Mouse (Mus musculus): ENCODE measurements around the gene Prmt8. TPM values are rescaled to one million over a fixed set of nuclear protein-coding genes. Genes with fewer than 3 reads are reported as not detected.
A peak's percentile ranks its signal among the peaks of the same experiment; 100 is the strongest.

Gene Prmt8
- polyA plus RNA-seq, 1 experiment from 2014 or later = 0.09 TPM

GRCm38 (mm10) chr6:127767706-127768493, 1.4 kb downstream of the Prmt8 start:
- peak overlapping the region; percentile 16; the same call in 1 of the 2 replicates for H3K9ac ChIP-seq (ENCODE audit: low read length)
- H3K36me3 ChIP-seq (ENCODE audit: control insufficient read depth, insufficient read depth, low read length) = no peaks in the 10 kb centered on the region
- H3K4me3 ChIP-seq (ENCODE audit: control insufficient read depth in 1 of 2, insufficient read depth in 1 of 2, low read depth in 1 of 2, low read length in 2 of 2) = peak overlapping the region; percentile 48 to 52
- H3K4me2 ChIP-seq (ENCODE audit: low read length) = peak overlapping the region; percentile 94
- no peaks in the 10 kb centered on the region for H3K9me3 ChIP-seq (ENCODE audit: control insufficient read depth, low read length)
- WGBS = under 1% methylated on average over 48 of the region's 49 CpGs
- H3K27me3 ChIP-seq (ENCODE audit: control insufficient read depth, insufficient read depth, low read length) = peaks cover 74% of the 10 kb centered on the region
- peaks cover 22 to 32% of the 10 kb centered on the region in 2 experiments for H3K4me1 ChIP-seq (ENCODE audit: control insufficient read depth in 2 of 2, insufficient read depth in 2 of 2, low read length in 2 of 2)
- H3K27ac ChIP-seq (replicated peaks in 1 of 2; ENCODE audit: control insufficient read depth in 1 of 2, insufficient read depth in 1 of 2, low read depth in 2 of 2, low read length in 2 of 2) = 0 out of 4 replicates have a peak overlapping the region, but pooled peaks of 1 of the 2 experiments have one; percentile 19
- peak; percentile 56 for ATAC-seq (ENCODE audit: insufficient number of reproducible peaks, insufficient read depth, low FRiP score, low read depth)

GRCm38 (mm10) chr6:127767201-127767705, 2.0 kb downstream of the Prmt8 start:
- Histone ChIP-seq H3K4me1 (ENCODE audit: control insufficient read depth in 2 of 2, insufficient read depth in 2 of 2, low read length in 2 of 2) (peaks cover 22 to 32% of the 10 kb centered on the region in 2 experiments), H3K9me3 (ENCODE audit: control insufficient read depth, low read length) (no peaks in the 10 kb centered on the region), H3K9ac (ENCODE audit: low read length) (peak overlapping the region; percentile 34; the same call in 1 of the 2 replicates), H3K36me3 (ENCODE audit: control insufficient read depth, insufficient read depth, low read length) (no peaks in the 10 kb centered on the region), H3K27ac (replicated peaks in 1 of 2; ENCODE audit: control insufficient read depth in 1 of 2, insufficient read depth in 1 of 2, low read depth in 2 of 2, low read length in 2 of 2) (peak overlapping the region; percentile 69 to 77), H3K4me2 (ENCODE audit: low read length) (peak overlapping the region; percentile 94), H3K4me3 (ENCODE audit: control insufficient read depth in 1 of 2, insufficient read depth in 1 of 2, low read depth in 1 of 2, low read length in 2 of 2) (peak overlapping the region; percentile 48 to 52), H3K27me3 (ENCODE audit: control insufficient read depth, insufficient read depth, low read length) (peaks cover 69% of the 10 kb centered on the region)
- no peak for ATAC-seq (ENCODE audit: insufficient number of reproducible peaks, insufficient read depth, low FRiP score, low read depth)
- WGBS = under 1% methylated on average over 18 of the region's 18 CpGs

GRCm38 (mm10) chr6:127766641-127767200, 2.6 kb downstream of the Prmt8 start:
- H3K27me3 ChIP-seq (ENCODE audit: control insufficient read depth, insufficient read depth, low read length) = peaks cover 65% of the 10 kb centered on the region
- H3K4me3 ChIP-seq (ENCODE audit: control insufficient read depth in 1 of 2, insufficient read depth in 1 of 2, low read depth in 1 of 2, low read length in 2 of 2) = peak overlapping the region; percentile 48 to 52
- under 1% methylated on average over 28 of the region's 28 CpGs for WGBS
- H3K4me1 ChIP-seq (ENCODE audit: control insufficient read depth in 2 of 2, insufficient read depth in 2 of 2, low read length in 2 of 2) = peaks cover 22 to 32% of the 10 kb centered on the region in 2 experiments
- peak; percentile 62; the same call in 1 of the 2 replicates for ATAC-seq (ENCODE audit: insufficient number of reproducible peaks, insufficient read depth, low FRiP score, low read depth)
- peak overlapping the region; percentile 94 for H3K4me2 ChIP-seq (ENCODE audit: low read length)
- H3K36me3 ChIP-seq (ENCODE audit: control insufficient read depth, insufficient read depth, low read length) = no peaks in the 10 kb centered on the region
- H3K9me3 ChIP-seq (ENCODE audit: control insufficient read depth, low read length) = no peaks in the 10 kb centered on the region
- peak overlapping the region; percentile 69 to 77 for H3K27ac ChIP-seq (replicated peaks in 1 of 2; ENCODE audit: control insufficient read depth in 1 of 2, insufficient read depth in 1 of 2, low read depth in 2 of 2, low read length in 2 of 2)
- peak overlapping the region; percentile 34; the same call in 1 of the 2 replicates for H3K9ac ChIP-seq (ENCODE audit: low read length)

- WGBS = 8% methylated on average over 9 of the region's 11 CpGs
- 0 out of 2 replicates have a peak, but pooled peaks have one; percentile 19 for ATAC-seq (ENCODE audit: insufficient number of reproducible peaks, insufficient read depth, low FRiP score, low read depth)
- H3K27ac ChIP-seq (replicated peaks in 1 of 2; ENCODE audit: control insufficient read depth in 1 of 2, insufficient read depth in 1 of 2, low read depth in 2 of 2, low read length in 2 of 2) = peak overlapping the region; percentile 59 to 77
- peak overlapping the region; percentile 94 for H3K4me2 ChIP-seq (ENCODE audit: low read length)
- H3K4me3 ChIP-seq (ENCODE audit: control insufficient read depth in 1 of 2, insufficient read depth in 1 of 2, low read depth in 1 of 2, low read length in 2 of 2) = peak overlapping the region in 1 of 2 experiments; percentile 52; a peak in 2 of 4 replicates
- peaks cover 59% of the 10 kb centered on the region for H3K27me3 ChIP-seq (ENCODE audit: control insufficient read depth, insufficient read depth, low read length)
- H3K4me1 ChIP-seq (ENCODE audit: control insufficient read depth in 2 of 2, insufficient read depth in 2 of 2, low read length in 2 of 2) = peaks cover 22 to 32% of the 10 kb centered on the region in 2 experiments
- no peaks in the 10 kb centered on the region for H3K9me3 ChIP-seq (ENCODE audit: control insufficient read depth, low read length)
- H3K9ac ChIP-seq (ENCODE audit: low read length) = no peak overlapping the region
- H3K36me3 ChIP-seq (ENCODE audit: control insufficient read depth, insufficient read depth, low read length) = no peaks in the 10 kb centered on the region
Measured at GRCm38 (mm10) chr6:127766041-127766604, 3.1 kb downstream of the Prmt8 start.

GRCm38 (mm10) chr6:127765573-127765972, 3.7 kb downstream of the Prmt8 start:
- no peak overlapping the region for H3K27ac ChIP-seq (replicated peaks in 1 of 2; ENCODE audit: control insufficient read depth in 1 of 2, insufficient read depth in 1 of 2, low read depth in 2 of 2, low read length in 2 of 2)
- H3K36me3 ChIP-seq (ENCODE audit: control insufficient read depth, insufficient read depth, low read length) = no peaks in the 10 kb centered on the region
- ATAC-seq (ENCODE audit: insufficient number of reproducible peaks, insufficient read depth, low FRiP score, low read depth) = no peak
- no peak overlapping the region for H3K9ac ChIP-seq (ENCODE audit: low read length)
- peaks cover 53% of the 10 kb centered on the region for H3K27me3 ChIP-seq (ENCODE audit: control insufficient read depth, insufficient read depth, low read length)
- no peak overlapping the region for H3K4me2 ChIP-seq (ENCODE audit: low read length)
- 0 out of 4 replicates have a peak overlapping the region, but pooled peaks of 1 of the 2 experiments have one; percentile 52 for H3K4me3 ChIP-seq (ENCODE audit: control insufficient read depth in 1 of 2, insufficient read depth in 1 of 2, low read depth in 1 of 2, low read length in 2 of 2)
- no peaks in the 10 kb centered on the region for H3K9me3 ChIP-seq (ENCODE audit: control insufficient read depth, low read length)
- H3K4me1 ChIP-seq (ENCODE audit: control insufficient read depth in 2 of 2, insufficient read depth in 2 of 2, low read length in 2 of 2) = peaks cover 22 to 32% of the 10 kb centered on the region in 2 experiments
- 38% methylated on average over 5 of the region's 5 CpGs for WGBS

- WGBS = 21% methylated on average over 4 of the region's 4 CpGs
- H3K4me1 ChIP-seq (ENCODE audit: control insufficient read depth in 2 of 2, insufficient read depth in 2 of 2, low read length in 2 of 2) = peaks cover 17 to 19% of the 10 kb centered on the region in 2 experiments
- H3K9me3 ChIP-seq (ENCODE audit: control insufficient read depth, low read length) = no peaks in the 10 kb centered on the region
- no peak overlapping the region for H3K4me3 ChIP-seq (ENCODE audit: control insufficient read depth in 1 of 2, insufficient read depth in 1 of 2, low read depth in 1 of 2, low read length in 2 of 2)
- no peak overlapping the region for H3K4me2 ChIP-seq (ENCODE audit: low read length)
- H3K9ac ChIP-seq (ENCODE audit: low read length) = no peak overlapping the region
- H3K36me3 ChIP-seq (ENCODE audit: control insufficient read depth, insufficient read depth, low read length) = no peaks in the 10 kb centered on the region
- H3K27ac ChIP-seq (replicated peaks in 1 of 2; ENCODE audit: control insufficient read depth in 1 of 2, insufficient read depth in 1 of 2, low read depth in 2 of 2, low read length in 2 of 2) = no peak overlapping the region
- H3K27me3 ChIP-seq (ENCODE audit: control insufficient read depth, insufficient read depth, low read length) = no peaks in the 10 kb centered on the region
- ATAC-seq (ENCODE audit: insufficient number of reproducible peaks, insufficient read depth, low FRiP score, low read depth) = no peak
Measured at GRCm38 (mm10) chr6:127758264-127758663, 11.0 kb downstream of the Prmt8 start.

- Histone ChIP-seq H3K27ac (replicated peaks in 1 of 2; ENCODE audit: control insufficient read depth in 1 of 2, insufficient read depth in 1 of 2, low read depth in 2 of 2, low read length in 2 of 2) (no peak overlapping the region), H3K36me3 (ENCODE audit: control insufficient read depth, insufficient read depth, low read length) (no peaks in the 10 kb centered on the region), H3K4me3 (ENCODE audit: control insufficient read depth in 1 of 2, insufficient read depth in 1 of 2, low read depth in 1 of 2, low read length in 2 of 2) (no peak overlapping the region), H3K4me1 (ENCODE audit: control insufficient read depth in 2 of 2, insufficient read depth in 2 of 2, low read length in 2 of 2) (peaks cover 23 to 24% of the 10 kb centered on the region in 2 experiments), H3K4me2 (ENCODE audit: low read length) (no peak overlapping the region), H3K27me3 (ENCODE audit: control insufficient read depth, insufficient read depth, low read length) (no peaks in the 10 kb centered on the region), H3K9ac (ENCODE audit: low read length) (no peak overlapping the region), H3K9me3 (ENCODE audit: control insufficient read depth, low read length) (no peaks in the 10 kb centered on the region)
- ATAC-seq (ENCODE audit: insufficient number of reproducible peaks, insufficient read depth, low FRiP score, low read depth) = no peak
- WGBS = 90% methylated on average over 5 of the region's 5 CpGs
Measured at GRCm38 (mm10) chr6:127757667-127758167, 11.6 kb downstream of the Prmt8 start.

All from heart, embryonic 14.5 days (tissue).